Mouse (Mus musculus) layer of hippocampus, postnatal 36 days (tissue): Measurements from ENCODE around the gene Klk9. TPM values are rescaled to one million over a fixed set of nuclear protein-coding genes. Genes with fewer than 3 reads are reported as not detected.
A peak's percentile ranks its signal among the peaks of the same experiment; 100 is the strongest.

Experiments used
- DNase-seq, 2 experiments: peaks; one replicate each; pipeline ENCODE4 v3.0.0; 2022
- total RNA-seq, 2 experiments: library from RNA; stranded (reverse); gene quantifications; 2 replicates each; pipeline ENCODE4 v1.2.3; 2021

Klk9 gene
- total RNA-seq: not detected

- no peak for DNase-seq
Observed at GRCm38 (mm10) chr7:43791591-43791990, at the start of gene Klk9. TSS of gene Klk9 (plus strand) at chr7:43791891.

DNA sequence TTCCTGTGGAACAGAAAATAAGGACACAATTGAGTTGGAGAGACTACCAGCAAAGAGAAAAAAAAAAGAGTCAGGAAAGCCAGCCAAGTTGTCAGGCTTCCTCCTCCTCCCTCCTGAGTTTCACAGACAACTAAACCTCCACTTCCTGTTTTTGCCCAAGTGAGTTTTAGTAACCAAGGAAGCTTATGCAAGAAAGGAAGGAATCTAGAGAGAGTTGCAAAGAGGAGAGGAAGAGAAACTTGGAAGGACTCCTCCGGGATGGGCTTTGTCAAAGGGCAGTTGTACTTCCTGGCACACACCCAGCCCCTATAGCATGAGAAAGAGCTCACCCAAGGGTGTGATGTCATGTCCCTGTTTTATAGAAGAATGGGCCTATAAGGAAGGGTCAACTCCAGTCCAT lies 43.9 kb upstream of the Klk9 start:
- no peak for DNase-seq

GRCm38 (mm10) chr7:43752806-43753205 lies 38.9 kb upstream of the Klk9 start:
- DNase-seq: no peak

- DNase-seq: no peak
Observed at GRCm38 (mm10) chr7:43766484-43766883, 25.2 kb upstream of the Klk9 start.

- DNase-seq: no peak
Observed at GRCm38 (mm10) chr7:43768597-43768996, 23.1 kb upstream of the Klk9 start, which contains the start of gene Klk12. TSS of gene Klk12 (plus strand) at chr7:43768897.

DNA sequence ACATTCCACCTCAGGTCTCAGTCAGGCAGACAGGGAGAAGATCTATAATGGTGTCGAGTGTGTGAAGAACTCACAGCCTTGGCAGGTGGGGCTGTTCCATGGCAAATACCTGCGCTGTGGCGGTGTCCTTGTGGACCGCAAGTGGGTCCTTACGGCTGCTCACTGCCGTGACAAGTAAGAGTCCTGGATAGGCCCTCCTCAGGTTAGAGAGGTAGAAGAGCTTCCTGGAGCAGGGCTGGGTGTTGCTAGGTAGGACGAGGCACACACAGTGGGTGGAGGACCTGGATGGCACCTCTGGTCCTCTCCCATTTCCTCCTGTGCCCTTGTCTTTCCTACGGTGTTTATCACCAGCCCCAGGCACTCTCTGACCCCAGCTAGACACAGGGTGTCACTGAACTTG lies 22.1 kb upstream of the Klk9 start:
- no peak for DNase-seq

GRCm38 (mm10) chr7:43770701-43771100 lies 21.0 kb upstream of the Klk9 start:
- DNase-seq: no peak

DNA sequence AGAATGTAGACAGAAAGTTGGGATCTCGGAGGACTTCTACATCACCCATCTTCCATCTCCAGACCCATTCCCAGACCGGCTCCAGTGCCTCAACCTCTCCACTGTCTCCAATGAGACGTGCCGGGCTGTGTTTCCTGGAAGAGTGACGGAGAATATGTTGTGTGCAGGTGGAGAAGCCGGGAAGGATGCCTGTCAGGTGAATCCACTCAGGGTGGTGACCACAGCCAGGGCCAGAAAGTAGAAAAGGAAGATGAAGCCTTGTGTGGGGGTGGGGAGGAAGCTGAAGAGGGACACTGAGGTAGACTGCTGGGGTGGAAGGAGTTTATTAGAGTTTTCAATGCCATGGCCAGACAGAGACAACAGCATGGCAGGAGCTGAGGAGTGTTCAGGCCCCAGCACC lies 19.8 kb upstream of the Klk9 start:
- DNase-seq: no peak

GRCm38 (mm10) chr7:43772901-43773300 lies 18.8 kb upstream of the Klk9 start:
- DNase-seq: no peak

- no peak for DNase-seq
Observed at GRCm38 (mm10) chr7:43774364-43774763, 17.3 kb upstream of the Klk9 start, which contains the start of gene Klk11. TSS of gene Klk11 (plus strand) at chr7:43774604.

DNA sequence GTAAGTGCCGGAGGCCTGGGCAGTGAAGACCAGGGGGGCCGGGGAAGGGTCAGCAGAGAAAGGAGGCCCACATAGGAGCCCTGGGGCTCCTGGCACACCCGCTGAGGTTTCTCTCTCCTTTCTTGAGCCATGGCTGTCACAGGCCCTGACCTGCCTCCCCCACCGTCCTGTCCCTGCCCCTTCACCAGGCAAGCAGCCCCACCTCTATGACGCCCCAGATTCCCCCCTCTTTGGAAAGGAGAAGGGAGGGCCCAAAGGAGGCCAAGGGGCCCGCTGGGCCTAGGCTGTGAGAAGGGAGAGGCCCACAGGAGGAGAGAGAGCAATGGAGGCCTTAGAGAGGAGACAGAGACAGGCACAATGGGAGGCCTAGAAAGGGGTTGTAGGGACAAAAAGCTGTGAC lies 16.9 kb upstream of the Klk9 start:
- DNase-seq: no peak

GRCm38 (mm10) chr7:43775311-43776057 lies 16.2 kb upstream of the Klk9 start:
- no peak for DNase-seq

- DNase-seq: no peak
Observed at GRCm38 (mm10) chr7:43776506-43776905, 15.2 kb upstream of the Klk9 start.

- no peak for DNase-seq
Observed at GRCm38 (mm10) chr7:43777423-43777822, 14.3 kb upstream of the Klk9 start.

GRCm38 (mm10) chr7:43778176-43778970 lies 13.3 kb upstream of the Klk9 start:
- no peak for DNase-seq

DNA sequence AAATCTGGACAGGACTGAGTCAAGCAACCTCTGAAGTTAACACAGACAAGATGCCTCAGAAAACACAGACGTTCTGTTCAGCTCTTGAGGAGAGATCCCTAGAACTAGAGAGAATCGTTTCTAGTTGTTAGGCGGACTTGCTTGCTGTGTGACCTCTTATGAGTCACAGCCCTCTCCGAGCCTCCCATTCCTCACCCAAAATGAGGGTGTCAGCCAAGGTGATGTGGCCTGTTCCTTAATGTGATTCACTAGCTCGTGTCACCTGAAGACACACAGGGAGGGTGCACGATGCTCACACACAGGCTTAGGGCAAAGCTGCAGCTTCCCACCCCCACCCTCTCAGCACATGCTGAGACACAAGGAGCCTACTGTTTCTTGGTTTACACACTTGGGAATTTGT lies 11.4 kb upstream of the Klk9 start:
- no peak for DNase-seq

- no peak for DNase-seq
Observed at GRCm38 (mm10) chr7:43780746-43781145, 10.9 kb upstream of the Klk9 start, which contains the start of gene Klk10. TSS of gene Klk10 (plus strand) at chr7:43781035.

DNA sequence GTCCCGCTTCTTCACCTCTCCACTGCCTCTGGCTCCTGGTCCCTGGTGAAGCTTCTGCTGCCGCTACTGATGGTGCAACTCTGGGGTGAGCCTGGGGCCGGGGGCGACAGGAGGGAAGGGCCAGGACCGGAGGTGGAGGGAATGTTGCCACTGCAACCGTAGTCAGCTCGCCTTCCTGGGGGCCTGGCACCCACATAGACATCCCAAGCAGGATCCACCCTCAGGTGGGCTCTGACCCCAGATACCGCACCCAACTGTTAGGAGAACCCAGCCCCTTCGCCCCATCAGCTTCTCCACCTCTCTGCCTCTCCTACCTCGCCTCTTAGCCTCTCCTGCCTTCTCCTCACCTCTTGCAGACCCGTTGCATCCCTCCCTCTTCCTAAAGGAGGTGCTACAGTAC lies 10.2 kb upstream of the Klk9 start:
- no peak for DNase-seq

- peak; percentile 60 to 62 for DNase-seq
Observed at GRCm38 (mm10) chr7:43782275-43783265, 9.1 kb upstream of the Klk9 start.

- DNase-seq: no peak
Observed at GRCm38 (mm10) chr7:43785286-43785685, 6.4 kb upstream of the Klk9 start.

DNA sequence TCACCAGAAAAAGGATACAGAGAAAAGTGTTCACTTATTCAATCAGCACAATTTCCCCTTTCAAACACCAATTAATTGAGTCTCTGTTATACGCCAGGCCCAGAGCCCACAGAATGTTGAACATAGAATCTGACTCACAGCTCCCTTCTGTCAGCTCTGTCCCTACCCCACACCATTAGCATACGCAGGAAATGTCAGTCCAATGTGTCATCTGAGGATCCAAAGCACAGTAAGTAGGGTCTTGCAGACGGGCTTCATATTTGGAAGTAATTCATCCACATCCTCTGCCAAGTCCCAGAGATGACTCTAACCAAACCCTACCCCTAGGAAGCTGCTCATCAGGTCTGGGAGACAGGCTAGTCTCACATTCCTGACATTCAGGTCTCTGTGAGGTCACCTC lies 3.6 kb upstream of the Klk9 start:
- DNase-seq: no peak

DNA sequence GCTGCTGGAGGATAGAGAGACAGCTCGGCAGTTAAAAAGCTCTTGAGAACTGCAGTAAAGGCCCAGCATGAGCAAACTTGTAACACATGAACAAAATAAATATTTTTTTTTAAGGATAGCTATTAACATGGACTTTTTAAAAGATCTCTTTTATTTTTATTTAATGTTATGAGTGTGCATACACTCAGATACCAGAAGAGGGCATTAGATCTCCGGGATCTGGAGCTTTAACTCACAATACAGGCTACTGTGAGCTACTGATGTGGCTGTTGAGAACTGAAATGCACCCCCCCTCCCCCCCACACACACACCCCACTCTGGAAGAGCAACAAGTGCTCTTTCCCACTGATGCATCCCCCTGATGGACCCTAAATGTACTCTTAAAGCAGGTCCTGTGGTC lies 2.4 kb upstream of the Klk9 start:
- no peak for DNase-seq

DNA sequence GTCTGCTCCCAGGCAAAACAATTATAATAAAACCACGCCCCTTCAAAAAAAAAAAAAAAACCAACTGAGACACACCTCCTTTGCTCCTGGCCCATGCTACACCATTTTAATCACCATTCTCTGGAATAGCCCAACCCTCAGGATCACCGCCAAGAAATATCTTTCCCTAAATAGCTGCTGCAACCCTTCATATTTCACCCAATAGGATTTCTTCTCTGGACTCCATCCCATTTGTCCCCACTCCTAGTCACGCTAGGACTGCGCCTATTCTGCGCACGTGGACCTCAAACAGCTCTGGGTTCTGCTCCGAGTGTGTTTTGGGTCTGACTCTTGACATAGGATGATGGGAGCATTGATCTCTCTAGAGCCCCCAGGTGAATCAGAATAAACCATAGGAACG lies 4.7 kb downstream of the Klk9 start:
- DNase-seq: no peak
